Mouse (Mus musculus): ENCODE results near the gene D630045J12Rik.

- TF ChIP-seq MAZ (IDR thresholded peaks at IDR 0.05; ENCODE audit: low read depth, low read length): no peak
- TF ChIP-seq POLR2A (IDR thresholded peaks at IDR 0.05; ENCODE audit: control insufficient read depth in 1 of 2, insufficient read depth in 1 of 2, low read depth in 1 of 2, low read length in 2 of 2, poor library complexity in 1 of 2): no peak
- TF ChIP-seq ETS1 (IDR thresholded peaks at IDR 0.05; ENCODE audit: low read depth, low read length): no peak
- TF ChIP-seq MAFK (IDR thresholded peaks at IDR 0.05; ENCODE audit: borderline replicate concordance, low read depth, low read length): no peak
- TF ChIP-seq USF1 (IDR thresholded peaks at IDR 0.05; ENCODE audit: low read depth, low read length): no peak
- TF ChIP-seq HCFC1 (IDR thresholded peaks at IDR 0.05; ENCODE audit: low read depth, low read length): no peak
- no peak for TF ChIP-seq SMC3 (IDR thresholded peaks at IDR 0.05; ENCODE audit: low read depth, low read length)
- TF ChIP-seq RAD21 (IDR thresholded peaks at IDR 0.05; ENCODE audit: low read depth, low read length): no peak
- TF ChIP-seq JUND (IDR thresholded peaks at IDR 0.05; ENCODE audit: low read depth, low read length): no peak
- no peak for TF ChIP-seq CTCF (IDR thresholded peaks at IDR 0.05 in 2 of 3, conservative IDR thresholded peaks at IDR 0.05 in 1 of 3; ENCODE audit: control insufficient read depth in 1 of 3, insufficient read depth in 1 of 3, low read depth in 2 of 3, low read length in 3 of 3, poor library complexity in 1 of 3, severe bottlenecking in 1 of 3)
These were observed 59.8 kb downstream of the D630045J12Rik start for GRCm38 (mm10) chr6:38194046-38194445.
